Mouse (Mus musculus): Measurements from ENCODE around the gene Cx3cr1. TPM values are rescaled to one million over a fixed set of nuclear protein-coding genes. Genes with fewer than 3 reads are reported as not detected.

Cx3cr1 gene
- polyA plus RNA-seq (2014; fragmentation: Nextera tagmentation; extraction: Ambion mirVana), result 3.7 and 3.9 TPM in 2 replicates

DNA sequence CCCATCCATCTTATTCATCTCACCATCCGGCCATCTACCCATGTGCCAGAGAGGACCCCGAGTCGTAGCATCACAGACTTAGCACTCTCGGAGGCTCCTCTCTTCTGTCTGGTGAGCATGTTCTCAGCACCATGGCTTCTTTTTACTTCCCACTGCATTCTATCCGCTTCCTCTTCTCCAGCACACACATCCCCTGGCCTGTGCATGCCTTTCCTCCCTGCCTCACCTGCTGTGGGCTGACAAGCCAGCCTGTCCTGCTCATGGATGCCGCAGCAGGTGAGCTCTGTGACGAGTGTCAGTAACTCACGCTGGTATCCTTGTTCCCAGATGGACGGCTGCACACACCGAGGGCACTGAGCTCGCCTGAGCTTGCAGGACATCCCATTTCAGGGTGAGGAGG is at the start of gene Cx3cr1:
Gene Cx3cr1, minus strand, starts transcription at position 101 of the 400 bp plus-strand sequence.
- ATAC-seq (replicated peaks; ENCODE audit: low FRiP score) (no peak), DNase-seq (ENCODE audit: low spot score) (no peak)
- WGBS, result 88% methylated on average over 11 of the region's 11 CpGs
- Histone ChIP-seq H3K9ac (ENCODE audit: low read length) (no peak within 1 kb of the TSS), H3K27me3 (ENCODE audit: control insufficient read depth, insufficient read depth, low read length) (no peaks in the 10 kb centered on the region), H3K36me3 (ENCODE audit: control insufficient read depth, insufficient read depth, low read length) (no peaks in the 10 kb centered on the region), H3K4me2 (ENCODE audit: low read depth, low read length, severe bottlenecking) (no peak within 1 kb of the TSS), H3K27ac (ENCODE audit: low read depth, low read length) (no peak within 1 kb of the TSS), H3K4me1 (replicated peaks; ENCODE audit: control insufficient read depth, insufficient read depth, low read length) (no peaks in the 10 kb centered on the region), H3K4me3 (ENCODE audit: low read depth, low read length) (no peak within 1 kb of the TSS), H3K9me3 (ENCODE audit: control insufficient read depth, low read length) (no peaks in the 10 kb centered on the region)

DNA sequence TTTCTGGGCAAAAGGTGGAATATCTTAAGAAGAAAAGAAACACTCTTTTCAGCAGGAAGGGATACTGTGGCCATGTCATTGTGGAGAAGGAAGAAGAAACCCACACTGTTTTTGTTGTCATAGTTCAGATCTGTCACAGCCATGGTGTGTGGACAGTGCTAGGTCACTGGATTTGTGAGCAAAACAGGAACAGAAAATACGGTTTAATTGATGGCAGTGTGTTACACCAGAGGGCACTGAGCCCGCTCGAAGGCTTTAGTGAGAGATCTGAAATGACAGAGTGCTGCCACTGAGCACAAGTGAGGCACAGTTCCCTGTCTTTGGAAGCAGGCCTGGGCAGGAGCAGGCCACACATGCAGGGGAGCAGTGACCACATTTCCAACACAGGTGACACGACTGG is 48.5 kb upstream of the Cx3cr1 start:
- Histone ChIP-seq H3K27ac (ENCODE audit: low read depth, low read length) (no peak overlapping the region), H3K4me2 (ENCODE audit: low read depth, low read length, severe bottlenecking) (no peak overlapping the region), H3K4me1 (replicated peaks; ENCODE audit: control insufficient read depth, insufficient read depth, low read length) (no peaks in the 10 kb centered on the region), H3K9ac (ENCODE audit: low read length) (no peak overlapping the region), H3K36me3 (ENCODE audit: control insufficient read depth, insufficient read depth, low read length) (no peaks in the 10 kb centered on the region; the same call in 1 of the 2 replicates), H3K9me3 (ENCODE audit: control insufficient read depth, low read length) (no peaks in the 10 kb centered on the region), H3K4me3 (ENCODE audit: low read depth, low read length) (no peak overlapping the region), H3K27me3 (ENCODE audit: control insufficient read depth, insufficient read depth, low read length) (no peaks in the 10 kb centered on the region)
- DNase-seq (ENCODE audit: low spot score) (no peak), ATAC-seq (replicated peaks; ENCODE audit: low FRiP score) (no peak)
- 84% methylated on average over 4 of the region's 4 CpGs for WGBS

DNA sequence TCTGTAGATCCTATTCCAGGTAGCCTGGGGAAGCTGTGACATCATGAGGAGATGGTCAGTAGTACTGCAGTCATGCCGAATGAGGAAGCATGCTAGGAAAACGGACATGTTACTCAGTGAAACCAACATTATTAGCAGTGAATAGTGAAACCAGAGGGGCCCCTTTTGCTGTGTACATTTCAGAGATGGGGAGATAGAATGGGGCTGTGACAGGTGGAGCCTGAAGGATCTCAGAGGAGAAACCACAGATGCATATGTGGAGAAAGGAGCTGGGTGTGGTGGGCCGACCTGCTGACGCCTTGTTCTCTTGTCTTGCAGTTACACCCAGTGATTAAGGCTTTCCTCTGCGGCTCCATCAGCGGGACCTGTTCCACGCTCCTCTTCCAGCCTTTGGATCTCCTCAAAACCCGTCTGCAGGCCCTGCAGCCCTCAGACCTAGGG is 46.5 kb upstream of the Cx3cr1 start:
- ATAC-seq (replicated peaks; ENCODE audit: low FRiP score), result no peak
- H3K4me1 ChIP-seq (replicated peaks; ENCODE audit: control insufficient read depth, insufficient read depth, low read length), result no peaks in the 10 kb centered on the region
- no peak overlapping the region for H3K4me3 ChIP-seq (ENCODE audit: low read depth, low read length)
- no peak overlapping the region for H3K4me2 ChIP-seq (ENCODE audit: low read depth, low read length, severe bottlenecking)
- 0 out of 2 replicates have a peak overlapping the region, but pooled peaks have one; percentile 25 for H3K27ac ChIP-seq (ENCODE audit: low read depth, low read length)
- no peak overlapping the region for H3K9ac ChIP-seq (ENCODE audit: low read length)
- no peaks in the 10 kb centered on the region; the same call in 1 of the 2 replicates for H3K36me3 ChIP-seq (ENCODE audit: control insufficient read depth, insufficient read depth, low read length)
- WGBS, result 88% methylated on average over 8 of the region's 8 CpGs
- DNase-seq (ENCODE audit: low spot score), result peak; percentile 16
- no peaks in the 10 kb centered on the region for H3K27me3 ChIP-seq (ENCODE audit: control insufficient read depth, insufficient read depth, low read length)
- no peaks in the 10 kb centered on the region for H3K9me3 ChIP-seq (ENCODE audit: control insufficient read depth, low read length)

DNA sequence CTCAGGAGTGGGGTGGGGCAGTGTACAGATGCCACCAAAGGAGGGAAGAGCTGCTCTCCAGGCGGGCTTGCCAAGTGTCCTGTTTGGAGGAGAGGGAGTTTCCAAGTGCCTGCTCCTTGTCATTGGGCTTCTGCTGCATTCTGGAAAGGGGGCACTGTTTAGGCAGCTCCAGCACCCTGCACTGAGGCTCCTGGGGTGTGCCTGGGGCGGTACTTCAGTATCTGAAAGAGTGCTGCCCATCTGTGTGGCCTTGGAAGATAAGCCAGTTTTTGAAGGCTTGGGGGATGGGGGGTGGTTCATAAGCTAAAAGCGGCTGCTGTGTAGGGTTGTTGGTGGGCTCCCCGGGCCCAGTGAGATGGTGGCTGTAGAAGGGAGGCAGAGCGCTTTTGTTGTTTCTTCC is 45.9 kb upstream of the Cx3cr1 start:
- DNase-seq (ENCODE audit: low spot score) (no peak), ATAC-seq (replicated peaks; ENCODE audit: low FRiP score) (no peak)
- Histone ChIP-seq H3K9ac (ENCODE audit: low read length) (no peak overlapping the region), H3K9me3 (ENCODE audit: control insufficient read depth, low read length) (no peaks in the 10 kb centered on the region), H3K4me1 (replicated peaks; ENCODE audit: control insufficient read depth, insufficient read depth, low read length) (no peaks in the 10 kb centered on the region), H3K4me2 (ENCODE audit: low read depth, low read length, severe bottlenecking) (no peak overlapping the region), H3K4me3 (ENCODE audit: low read depth, low read length) (no peak overlapping the region), H3K27me3 (ENCODE audit: control insufficient read depth, insufficient read depth, low read length) (no peaks in the 10 kb centered on the region), H3K36me3 (ENCODE audit: control insufficient read depth, insufficient read depth, low read length) (no peaks in the 10 kb centered on the region; the same call in 1 of the 2 replicates), H3K27ac (ENCODE audit: low read depth, low read length) (0 out of 2 replicates have a peak overlapping the region, but pooled peaks have one; percentile 4)
- WGBS, result 80% methylated on average over 5 of the region's 5 CpGs

DNA sequence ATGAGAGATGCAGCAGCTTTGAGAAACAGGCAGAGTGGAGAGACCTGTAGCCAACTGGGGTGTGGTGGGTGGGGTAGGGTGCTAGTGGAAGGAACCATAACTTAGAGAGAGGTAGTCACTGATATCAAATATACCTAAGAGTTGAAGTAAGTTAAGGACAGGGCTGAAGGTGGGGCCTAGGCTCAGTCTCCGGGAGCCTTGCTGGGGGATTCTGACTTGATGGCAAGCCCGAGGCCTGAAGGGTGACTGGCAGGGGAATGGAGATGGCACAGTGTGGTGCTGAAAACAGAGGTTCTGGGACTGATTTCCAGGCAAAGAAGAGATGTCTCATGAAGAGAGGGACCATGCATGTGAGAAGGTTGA is 45.1 kb upstream of the Cx3cr1 start:
- DNase-seq (ENCODE audit: low spot score) (no peak), ATAC-seq (replicated peaks; ENCODE audit: low FRiP score) (no peak)
- Histone ChIP-seq H3K36me3 (ENCODE audit: control insufficient read depth, insufficient read depth, low read length) (no peaks in the 10 kb centered on the region; the same call in 1 of the 2 replicates), H3K27ac (ENCODE audit: low read depth, low read length) (0 out of 2 replicates have a peak overlapping the region, but pooled peaks have one; percentile 12), H3K4me3 (ENCODE audit: low read depth, low read length) (no peak overlapping the region), H3K4me2 (ENCODE audit: low read depth, low read length, severe bottlenecking) (no peak overlapping the region), H3K9me3 (ENCODE audit: control insufficient read depth, low read length) (no peaks in the 10 kb centered on the region), H3K9ac (ENCODE audit: low read length) (no peak overlapping the region), H3K27me3 (ENCODE audit: control insufficient read depth, insufficient read depth, low read length) (no peaks in the 10 kb centered on the region), H3K4me1 (replicated peaks; ENCODE audit: control insufficient read depth, insufficient read depth, low read length) (no peaks in the 10 kb centered on the region)
- WGBS, result 95% methylated on average over 2 of the region's 2 CpGs

DNA sequence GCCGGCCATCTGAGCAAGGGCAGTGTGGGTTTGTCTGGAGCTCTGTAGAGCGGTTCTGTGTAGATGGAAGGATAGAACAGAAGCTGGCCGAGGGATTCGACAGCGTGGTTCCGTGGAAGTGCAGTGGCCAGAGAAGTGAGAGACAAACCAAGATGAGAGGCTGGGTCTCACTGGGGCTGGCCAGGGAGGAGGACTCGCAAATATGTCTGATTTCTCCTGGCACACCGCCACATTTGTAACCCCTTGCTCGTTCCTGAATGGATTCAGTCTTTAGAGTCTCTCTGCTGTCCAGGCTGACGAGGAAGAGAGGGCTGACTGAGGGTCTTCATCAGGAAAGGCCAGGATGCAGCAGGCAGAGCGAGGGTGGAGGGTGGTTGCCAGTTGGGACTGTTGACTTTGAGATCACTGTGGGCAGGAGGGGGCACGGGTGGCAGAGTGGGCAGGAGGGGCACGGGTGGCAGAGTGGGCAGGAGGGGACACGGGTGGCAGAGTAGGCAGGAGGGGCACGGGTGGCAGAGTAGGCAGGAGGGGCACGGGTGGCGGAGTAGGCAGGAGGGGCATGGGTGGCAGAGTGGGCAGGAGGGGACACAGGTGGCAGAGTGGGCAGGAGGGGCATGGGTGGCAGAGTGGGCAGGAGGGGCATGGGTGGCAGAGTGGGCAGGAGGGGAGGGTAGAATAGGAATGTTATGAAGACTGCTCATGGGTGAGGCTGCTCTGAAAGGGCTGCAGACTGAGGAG is 44.5 kb upstream of the Cx3cr1 start:
- H3K27ac ChIP-seq (ENCODE audit: low read depth, low read length), result no peak overlapping the region
- H3K4me2 ChIP-seq (ENCODE audit: low read depth, low read length, severe bottlenecking), result no peak overlapping the region
- DNase-seq (ENCODE audit: low spot score), result no peak
- WGBS, result 92% methylated on average over 17 of the region's 17 CpGs
- ATAC-seq (replicated peaks; ENCODE audit: low FRiP score), result no peak
- H3K9ac ChIP-seq (ENCODE audit: low read length), result no peak overlapping the region
- no peak overlapping the region for H3K4me3 ChIP-seq (ENCODE audit: low read depth, low read length)
- H3K4me1 ChIP-seq (replicated peaks; ENCODE audit: control insufficient read depth, insufficient read depth, low read length), result no peaks in the 10 kb centered on the region
- H3K27me3 ChIP-seq (ENCODE audit: control insufficient read depth, insufficient read depth, low read length), result no peaks in the 10 kb centered on the region
- no peaks in the 10 kb centered on the region for H3K9me3 ChIP-seq (ENCODE audit: control insufficient read depth, low read length)
- no peaks in the 10 kb centered on the region; the same call in 1 of the 2 replicates for H3K36me3 ChIP-seq (ENCODE audit: control insufficient read depth, insufficient read depth, low read length)

DNA sequence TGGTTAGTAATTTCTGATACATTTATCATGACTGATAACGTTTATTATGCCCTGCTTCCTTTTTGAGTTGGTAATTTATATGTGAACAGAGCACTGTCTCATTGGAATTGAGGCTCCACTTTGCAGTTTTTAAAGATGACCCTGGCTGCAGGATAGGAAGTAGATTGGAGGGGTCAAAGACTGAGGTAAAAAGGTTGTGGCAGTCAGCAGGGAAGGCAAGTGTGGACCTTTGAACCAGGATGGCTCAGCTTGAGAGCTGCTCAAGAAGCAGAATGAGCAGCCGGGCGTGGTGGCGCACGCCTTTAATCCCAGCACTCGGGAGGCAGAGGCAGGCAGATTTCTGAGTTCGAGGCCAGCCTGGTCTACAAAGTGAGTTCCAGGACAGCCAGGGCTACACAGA is 43.8 kb upstream of the Cx3cr1 start:
- Histone ChIP-seq H3K9me3 (ENCODE audit: control insufficient read depth, low read length) (no peaks in the 10 kb centered on the region), H3K27me3 (ENCODE audit: control insufficient read depth, insufficient read depth, low read length) (no peaks in the 10 kb centered on the region), H3K4me2 (ENCODE audit: low read depth, low read length, severe bottlenecking) (no peak overlapping the region), H3K36me3 (ENCODE audit: control insufficient read depth, insufficient read depth, low read length) (no peaks in the 10 kb centered on the region; the same call in 1 of the 2 replicates), H3K27ac (ENCODE audit: low read depth, low read length) (no peak overlapping the region), H3K4me3 (ENCODE audit: low read depth, low read length) (no peak overlapping the region), H3K4me1 (replicated peaks; ENCODE audit: control insufficient read depth, insufficient read depth, low read length) (no peaks in the 10 kb centered on the region), H3K9ac (ENCODE audit: low read length) (no peak overlapping the region)
- ATAC-seq (replicated peaks; ENCODE audit: low FRiP score) (no peak), DNase-seq (ENCODE audit: low spot score) (no peak)
- WGBS, result 97% methylated on average over 7 of the region's 7 CpGs

DNA sequence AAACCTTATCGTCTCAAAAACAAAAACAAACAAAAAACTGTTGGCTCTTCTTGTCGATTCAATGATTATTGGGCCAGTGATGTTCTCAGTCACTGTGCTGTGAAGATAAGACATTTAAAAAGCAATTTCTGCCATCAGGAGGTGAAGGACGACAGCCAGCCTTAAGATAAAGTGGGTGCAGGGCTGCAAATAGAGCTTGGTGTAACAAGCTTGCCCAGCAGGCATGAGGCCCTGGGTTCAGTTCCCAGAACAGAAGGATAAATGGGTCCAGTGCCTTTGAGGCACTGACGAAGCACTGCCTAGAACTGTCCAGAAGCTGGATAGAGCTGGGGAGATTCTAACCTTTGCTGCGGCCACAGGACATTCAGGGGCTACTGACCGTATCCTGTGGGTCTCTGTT is 42.8 kb upstream of the Cx3cr1 start:
- Histone ChIP-seq H3K27ac (ENCODE audit: low read depth, low read length) (peak overlapping the region; percentile 25; the same call in 1 of the 2 replicates), H3K4me3 (ENCODE audit: low read depth, low read length) (no peak overlapping the region), H3K9me3 (ENCODE audit: control insufficient read depth, low read length) (no peaks in the 10 kb centered on the region), H3K4me2 (ENCODE audit: low read depth, low read length, severe bottlenecking) (no peak overlapping the region), H3K27me3 (ENCODE audit: control insufficient read depth, insufficient read depth, low read length) (no peaks in the 10 kb centered on the region), H3K4me1 (replicated peaks; ENCODE audit: control insufficient read depth, insufficient read depth, low read length) (no peaks in the 10 kb centered on the region), H3K9ac (ENCODE audit: low read length) (no peak overlapping the region), H3K36me3 (ENCODE audit: control insufficient read depth, insufficient read depth, low read length) (no peaks in the 10 kb centered on the region)
- 93% methylated on average over 6 of the region's 6 CpGs for WGBS
- no peak for DNase-seq (ENCODE audit: low spot score)
- no peak for ATAC-seq (replicated peaks; ENCODE audit: low FRiP score)
